Comparison of ENCODE assay signal across 8 mouse cellular contexts in the genomic region with DNA sequence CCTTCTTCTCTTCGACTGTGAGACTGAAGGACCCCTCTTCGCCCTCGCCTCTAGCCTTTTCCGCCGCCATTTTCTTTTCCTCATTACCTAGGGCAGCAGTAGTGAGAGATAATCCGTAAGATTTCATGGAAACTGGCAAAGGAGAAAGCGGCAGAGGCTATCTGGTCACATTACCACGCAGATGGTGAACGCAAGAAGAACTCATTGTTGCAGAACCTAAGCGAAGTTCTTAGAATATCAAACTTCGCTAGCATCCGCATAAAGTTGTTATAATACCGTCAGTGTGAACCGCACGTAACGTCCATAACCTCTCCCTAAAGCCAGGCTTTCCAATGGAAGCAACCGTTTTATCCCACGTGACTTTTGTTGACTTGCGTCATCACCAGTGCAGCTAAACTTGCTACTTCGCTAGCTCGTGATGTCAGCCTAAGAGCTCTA. TPM values are rescaled to one million over a fixed set of nuclear protein-coding genes. Genes with fewer than 3 reads are reported as not detected.
DNase-seq lines count a peak whose midpoint lies in the region; ATAC-seq lines count a peak whose summit lies in the region.

A gene (minus strand): TSS at position 334 of the 438 bp plus-strand sequence.

- WGBS in embryonic facial prominence, embryonic 13.5 days: 0% methylated on average over 19 of the region's 21 CpGs
- 0% methylated on average over 17 of the region's 21 CpGs for WGBS in heart, embryonic 12.5 days
- 0% methylated on average over 6 of the region's 21 CpGs for WGBS in macrophage (ENCODE audit: missing documents)

- H3K27ac ChIP-seq in embryonic facial prominence, embryonic 13.5 days: peak within 1 kb of the TSS; percentile 77
- peak within 1 kb of the TSS; percentile 47 for H3K27ac ChIP-seq in heart, embryonic 12.5 days (ENCODE audit: poor library complexity, severe bottlenecking)
- peak within 1 kb of the TSS; percentile 29 for H3K27ac ChIP-seq in macrophage

- peak; percentile 85 for DNase-seq in ES-CJ7 (ENCODE audit: low read depth, low spot score)
- peak; percentile 86 for DNase-seq in T-cell, adult 2 months (ENCODE audit: low spot score)
- peak; percentile 82 for DNase-seq in kidney, postnatal 10 days
- DNase-seq in retina, postnatal 1 day: peak; percentile 83
- no peak for DNase-seq in ovary, postnatal 36 days (ENCODE audit: low spot score)

- no peaks in the 10 kb centered on the region for H3K9me3 ChIP-seq in embryonic facial prominence, embryonic 13.5 days
- H3K9me3 ChIP-seq in heart, embryonic 12.5 days (replicated peaks): no peaks in the 10 kb centered on the region

- H3K4me2 ChIP-seq in embryonic facial prominence, embryonic 13.5 days: peak within 1 kb of the TSS; percentile 40
- H3K4me2 ChIP-seq in heart, embryonic 12.5 days: peak within 1 kb of the TSS; percentile 39

- H3K27me3 ChIP-seq in embryonic facial prominence, embryonic 13.5 days: no peaks in the 10 kb centered on the region
- H3K27me3 ChIP-seq in heart, embryonic 12.5 days (replicated peaks): no peaks in the 10 kb centered on the region

- H3K36me3 ChIP-seq in embryonic facial prominence, embryonic 13.5 days: no peaks in the 10 kb centered on the region
- H3K36me3 ChIP-seq in heart, embryonic 12.5 days: no peaks in the 10 kb centered on the region
- H3K36me3 ChIP-seq in macrophage (ENCODE audit: inconsistent target): no peaks in the 10 kb centered on the region

- H3K4me3 ChIP-seq in embryonic facial prominence, embryonic 13.5 days: peak within 1 kb of the TSS; percentile 46
- H3K4me3 ChIP-seq in heart, embryonic 12.5 days: peak within 1 kb of the TSS; percentile 52
- H3K4me3 ChIP-seq in macrophage (ENCODE audit: inconsistent target): peak within 1 kb of the TSS; percentile 22; the same call in 1 of the 2 replicates

- no peaks in the 10 kb centered on the region for H3K4me1 ChIP-seq in embryonic facial prominence, embryonic 13.5 days
- H3K4me1 ChIP-seq in heart, embryonic 12.5 days (replicated peaks): no peaks in the 10 kb centered on the region

- H3K79me2 ChIP-seq in macrophage (ENCODE audit: inconsistent target): peaks cover 13% of the 10 kb centered on the region; the same call in 1 of the 2 replicates

- H3K9ac ChIP-seq in embryonic facial prominence, embryonic 13.5 days: peak within 1 kb of the TSS; percentile 70
- peak within 1 kb of the TSS; percentile 67 for H3K9ac ChIP-seq in heart, embryonic 12.5 days

- no peak for ATAC-seq in embryonic facial prominence, embryonic 13.5 days (ENCODE audit: insufficient number of reproducible peaks, insufficient read depth, low FRiP score, low TSS enrichment, low read depth)
- ATAC-seq in heart, embryonic 12.5 days (ENCODE audit: insufficient number of reproducible peaks, low FRiP score): peak; percentile 88

RNA-seq across cellular contexts. Expression of the gene that starts here (rescaled TPM):
- polyA plus RNA-seq in embryonic facial prominence, embryonic 13.5 days (2015; fragmentation: Nextera tagmentation; extraction: Ambion mirVana): 17.0 and 17.4 TPM in 2 replicates
- 11.0 and 11.3 TPM in 2 replicates for polyA plus RNA-seq in heart, embryonic 12.5 days (2016; fragmentation: Nextera tagmentation; extraction: Ambion mirVana)
- total RNA-seq in macrophage (2018; cell fraction: chromatin; rRNA removed): under 1 TPM in 1 of 26 experiments, not detected in 25; 0.92 TPM
- total RNA-seq in macrophage (2018; cell fraction: cytosol; rRNA removed): not detected
- not detected for total RNA-seq in macrophage (2018; cell fraction: nucleus; rRNA removed)
- polyA plus RNA-seq in macrophage (2018): not detected in 3 replicates
